Mouse (Mus musculus): ENCODE data around the gene Fam189b.
"Not testable (repeated sequence)": the region's sequence is repeated elsewhere in the genome, so short reads cannot be mapped to it uniquely, and the experiment has no call there.

The Fam189b gene

GRCm38 (mm10) chr3:89206695-89207094, 23.8 kb downstream of the Fam189b start:
- DNase-seq, result no peak

DNA sequence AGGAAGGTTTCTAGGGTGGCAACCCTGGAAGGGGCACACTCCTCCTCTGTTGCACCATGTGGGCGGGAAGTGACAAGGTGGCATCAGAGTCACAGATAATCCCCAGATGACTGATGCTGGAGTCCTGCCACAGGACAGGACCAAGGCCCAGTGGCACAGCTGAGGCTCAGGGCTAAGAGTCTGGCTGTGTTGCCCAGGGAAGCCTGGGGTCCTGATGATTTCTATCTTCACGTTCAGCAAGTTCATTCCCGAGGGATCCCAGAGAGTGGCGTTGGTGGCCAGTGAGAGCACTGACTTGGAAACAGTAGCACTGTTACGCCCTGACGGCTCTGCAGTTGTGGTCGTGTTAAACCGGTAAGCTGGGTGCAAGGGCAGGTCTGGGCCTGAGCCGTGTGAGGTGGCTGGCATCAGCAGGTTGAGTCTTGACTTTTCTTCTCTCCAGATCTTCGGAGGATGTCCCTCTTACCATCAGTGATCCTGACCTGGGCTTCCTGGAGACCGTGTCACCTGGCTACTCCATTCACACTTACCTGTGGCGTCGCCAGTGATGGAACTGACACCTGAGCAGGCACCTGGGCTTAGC, 25.2 kb downstream of the Fam189b start:
- DNase-seq, result no peak

- no peak for DNase-seq
Measured at GRCm38 (mm10) chr3:89208736-89209135, 25.8 kb downstream of the Fam189b start.

DNA sequence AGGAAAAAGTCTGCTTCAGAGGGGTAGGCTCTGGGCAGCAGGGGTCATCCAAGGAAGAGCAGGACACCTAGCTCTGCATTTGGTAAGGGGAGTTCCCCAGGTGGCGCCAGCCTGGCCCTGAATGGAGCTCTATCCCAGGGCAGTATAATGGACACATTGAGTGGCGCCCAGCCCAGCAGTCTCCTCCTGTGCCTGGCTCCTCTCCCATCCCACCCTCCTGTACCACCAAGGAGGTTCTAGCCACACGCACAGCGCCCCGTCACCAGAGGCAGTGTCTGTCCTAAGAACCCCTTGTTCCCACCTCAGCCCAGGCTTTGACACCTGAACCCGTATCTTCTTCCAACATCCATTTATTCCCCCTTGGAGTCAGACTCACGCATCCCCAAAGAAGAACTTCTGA, 26.8 kb downstream of the Fam189b start:
- no peak for DNase-seq

- no peak for DNase-seq
Measured at GRCm38 (mm10) chr3:89210162-89210561, 27.2 kb downstream of the Fam189b start.

DNA sequence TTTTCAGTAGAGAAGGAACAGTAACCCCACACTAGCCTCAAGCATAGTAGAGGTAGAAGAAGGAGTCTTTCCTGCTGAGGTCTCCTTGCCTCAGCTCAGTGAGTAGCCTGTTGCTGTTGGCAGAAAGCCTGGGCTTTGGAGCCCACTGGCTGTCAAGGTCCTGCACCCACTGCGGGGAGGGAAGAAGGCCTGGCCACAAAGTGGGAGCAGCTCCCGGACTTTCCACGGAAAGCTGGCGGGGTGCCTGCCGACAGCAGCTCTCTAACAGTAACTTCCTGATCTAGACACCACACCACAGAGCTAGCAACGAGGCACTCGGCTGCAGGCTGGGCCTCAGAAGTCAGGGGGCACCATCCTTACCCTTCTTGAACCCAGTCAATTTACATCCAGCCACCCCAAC, 27.8 kb downstream of the Fam189b start:
- no peak for DNase-seq

DNA sequence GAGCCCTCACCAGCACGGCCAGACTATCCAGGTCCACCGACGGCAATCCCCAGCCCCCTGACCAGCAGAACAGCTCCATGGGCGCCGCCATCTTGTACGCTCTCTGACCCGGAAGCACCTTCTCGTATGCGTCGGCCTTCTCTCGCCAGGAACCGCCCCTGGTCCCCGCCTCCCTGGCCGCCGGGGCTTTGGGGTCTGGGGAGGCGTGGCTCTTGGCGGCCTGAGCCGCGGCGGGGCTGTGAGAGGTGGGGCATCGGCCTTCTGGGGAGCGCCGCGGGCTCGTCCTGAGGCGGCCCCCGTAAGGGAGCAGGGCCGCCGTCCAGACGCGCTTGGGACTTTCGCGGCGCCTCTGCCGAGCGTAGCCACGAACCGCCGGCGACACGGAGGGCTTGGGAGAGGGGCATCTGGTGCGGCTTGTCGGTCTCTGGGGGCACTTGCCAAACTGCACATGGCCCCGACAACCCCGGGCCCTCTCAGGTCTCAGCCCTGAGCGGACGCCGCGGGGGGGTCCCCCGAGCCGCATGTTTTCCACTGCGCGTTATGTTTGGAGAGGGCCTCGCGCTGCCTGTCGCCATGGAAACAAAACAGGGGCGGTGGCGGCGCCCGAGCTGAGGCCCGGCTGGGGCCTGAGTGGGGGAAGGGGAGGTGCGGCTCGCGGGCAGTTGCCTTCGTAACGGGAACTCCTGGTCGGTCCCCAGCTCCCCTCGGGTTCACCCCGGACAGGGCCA, 31.0 kb downstream of the Fam189b start:
- DNase-seq, result peak; percentile 87

DNA sequence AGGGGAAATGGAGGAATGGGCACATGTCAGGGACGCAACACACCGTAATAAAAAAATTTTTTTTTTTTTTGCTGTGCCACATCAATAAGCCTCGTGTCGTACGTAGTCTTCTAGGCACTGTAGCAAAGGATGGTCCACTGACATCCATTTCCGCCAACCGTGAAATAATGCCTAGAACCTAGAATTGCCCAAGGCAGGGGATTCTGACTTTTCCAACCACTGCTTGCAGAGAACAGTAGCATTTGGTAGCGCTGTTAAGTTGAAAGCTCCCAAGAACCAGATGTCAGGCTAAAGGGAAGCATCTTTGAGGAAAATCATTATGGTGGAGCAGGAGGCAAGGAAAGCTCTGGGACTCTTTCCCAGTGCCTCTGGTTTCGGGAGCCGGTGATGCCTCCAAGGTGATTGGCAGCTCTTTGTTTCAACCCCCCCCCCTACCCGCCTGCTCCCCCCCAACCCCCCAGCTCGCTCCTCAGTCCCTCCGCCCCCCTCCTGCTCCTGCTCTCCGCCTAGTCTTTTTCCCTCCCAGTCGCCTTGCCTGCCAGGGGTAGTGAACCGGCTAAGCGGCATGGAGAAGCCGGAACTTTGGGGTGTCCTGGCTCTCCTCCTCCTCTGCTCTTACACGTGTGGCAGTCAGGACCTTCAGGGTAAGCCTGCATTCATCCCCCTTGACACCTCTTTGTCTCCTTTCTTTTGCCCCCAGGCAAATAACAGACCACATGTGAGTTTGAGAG, 31.9 kb downstream of the Fam189b start, which contains the start of gene Thbs3:
TSS of gene Thbs3 (plus strand) at position 500 of the 731 bp plus-strand sequence.
- no peak for DNase-seq

GRCm38 (mm10) chr3:89215853-89216252, 32.9 kb downstream of the Fam189b start:
- peak; percentile 89 for DNase-seq

DNA sequence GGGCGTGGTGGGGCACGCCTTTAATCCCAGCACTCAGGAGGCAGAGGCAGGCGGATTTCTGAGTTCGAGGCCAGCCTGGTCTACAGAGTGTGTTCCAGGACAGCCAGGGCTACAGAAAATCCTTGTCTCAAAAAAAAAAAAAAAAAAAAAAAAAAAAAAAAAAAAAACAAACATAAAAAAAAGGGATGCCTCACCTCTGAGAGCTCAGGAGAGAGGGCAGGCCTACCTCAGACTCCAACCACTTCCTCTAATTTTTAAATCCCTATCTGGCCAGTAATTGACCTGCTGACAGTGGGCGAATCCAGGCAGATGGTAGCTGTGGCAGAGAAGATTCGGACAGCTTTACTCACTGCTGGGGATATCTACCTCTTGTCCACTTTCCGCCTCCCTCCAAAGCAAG, 33.5 kb downstream of the Fam189b start:
- not testable (repeated sequence) for DNase-seq

- DNase-seq, result no peak
Measured at GRCm38 (mm10) chr3:89218271-89218670, 35.3 kb downstream of the Fam189b start.

DNA sequence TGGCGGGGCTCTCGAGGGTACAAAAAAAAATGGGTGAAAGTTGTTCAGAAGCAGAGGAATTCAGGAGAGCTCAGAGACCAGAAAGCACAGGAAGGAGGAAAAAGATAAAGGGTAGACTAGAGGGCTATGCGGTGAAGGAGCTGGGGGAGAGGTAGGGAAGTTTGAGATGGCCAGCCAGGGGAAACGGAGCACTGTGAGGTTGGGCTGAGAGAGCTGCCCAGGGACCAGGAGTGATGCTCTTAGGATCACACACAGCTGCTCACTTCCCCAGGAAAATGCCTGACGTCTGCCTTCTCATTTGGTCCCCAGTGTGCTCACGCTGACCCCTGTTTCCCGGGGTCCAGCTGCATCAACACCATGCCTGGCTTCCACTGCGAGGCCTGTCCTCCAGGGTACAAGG, 36.6 kb downstream of the Fam189b start:
- no peak for DNase-seq

DNA sequence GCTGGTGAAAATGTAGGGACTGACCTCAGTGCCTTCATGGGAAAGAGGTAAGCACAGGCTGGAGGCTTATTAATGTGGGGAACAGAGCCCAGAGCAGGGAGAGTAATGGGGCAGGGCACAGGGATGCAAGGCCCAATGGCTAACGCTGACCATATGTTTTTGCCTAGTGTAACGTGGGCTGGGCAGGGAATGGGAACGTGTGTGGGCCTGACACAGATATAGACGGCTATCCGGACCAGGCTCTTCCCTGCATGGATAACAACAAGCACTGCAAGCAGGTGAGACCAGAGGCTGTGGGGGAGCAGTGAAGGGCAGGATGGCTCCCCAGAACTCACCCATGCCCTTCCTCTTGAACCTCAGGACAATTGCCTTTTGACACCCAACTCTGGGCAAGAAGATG, 38.2 kb downstream of the Fam189b start:
- DNase-seq, result no peak

- no peak for DNase-seq
Measured at GRCm38 (mm10) chr3:89224796-89225195, 41.9 kb downstream of the Fam189b start.

- DNase-seq, result no peak
Measured at GRCm38 (mm10) chr3:89225321-89225815, 42.4 kb downstream of the Fam189b start.

DNA sequence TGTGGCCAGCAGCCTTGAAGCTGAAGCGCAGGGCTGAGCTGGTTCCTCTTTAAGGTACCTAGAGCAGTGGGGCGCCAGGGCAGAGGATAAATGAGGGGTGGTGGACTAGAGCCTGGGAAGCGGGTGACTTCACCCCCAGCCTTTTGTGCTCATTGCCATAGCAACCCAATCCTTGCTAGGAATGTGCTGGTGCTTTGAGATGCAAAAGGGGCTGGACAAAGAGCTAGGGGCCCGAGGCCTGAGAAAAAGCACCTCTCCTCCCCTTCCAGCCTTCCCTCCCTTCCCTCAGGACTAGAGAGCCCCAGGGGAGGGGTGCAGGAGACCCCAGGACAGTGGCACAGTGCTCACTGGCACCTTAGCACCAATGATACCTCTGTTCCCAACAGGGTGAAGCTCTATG, 43.0 kb downstream of the Fam189b start:
- DNase-seq, result no peak

- DNase-seq, result no peak
Measured at GRCm38 (mm10) chr3:89226361-89226760, 43.4 kb downstream of the Fam189b start.

DNA sequence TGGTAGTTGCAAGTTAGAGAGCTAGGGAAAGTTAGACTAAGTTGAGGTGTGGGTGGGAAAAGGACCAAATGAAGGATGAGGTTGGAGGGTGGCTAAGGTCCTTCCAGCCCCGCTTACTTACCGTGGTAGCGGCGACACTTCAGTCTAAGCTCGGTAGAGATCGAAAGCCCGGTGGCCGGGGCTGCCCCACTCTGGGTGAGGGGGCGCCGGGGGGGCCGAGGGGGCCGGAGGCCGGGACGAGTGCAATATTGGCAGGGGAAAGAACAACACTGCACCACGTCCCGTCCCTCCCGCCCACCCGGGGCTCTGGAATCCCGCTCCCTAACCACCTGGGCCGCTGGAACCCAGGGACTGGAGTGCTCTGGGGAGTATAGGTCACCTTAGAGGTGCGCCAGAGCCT, 44.0 kb downstream of the Fam189b start, which contains the start of gene Mtx1:
TSS of gene Mtx1 (minus strand) at position 189 of the 400 bp plus-strand sequence.
- DNase-seq, result no peak

GRCm38 (mm10) chr3:89227307-89228179, 44.6 kb downstream of the Fam189b start:
- peak; percentile 85 for DNase-seq

- DNase-seq, result peak; percentile 88
Measured at GRCm38 (mm10) chr3:89228180-89228549, 45.2 kb downstream of the Fam189b start.

DNA sequence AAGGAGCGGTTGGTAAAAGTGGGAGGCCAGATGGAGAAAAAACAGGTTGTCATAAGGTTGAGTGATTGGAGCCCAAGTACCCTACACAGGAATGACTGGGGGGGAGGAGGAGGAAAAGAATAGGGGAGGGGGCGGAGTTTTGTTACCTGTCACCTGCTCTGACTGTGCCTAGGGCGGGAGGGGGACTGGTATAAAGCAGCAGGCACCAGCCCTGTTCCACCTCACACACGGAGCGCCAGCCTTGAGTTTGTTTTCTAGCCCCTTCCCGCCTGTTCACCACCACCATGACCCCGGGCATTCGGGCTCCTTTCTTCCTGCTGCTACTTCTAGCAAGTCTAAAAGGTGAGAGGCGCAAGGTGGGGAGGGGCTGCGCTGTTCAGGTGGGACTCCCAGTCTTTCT, 45.9 kb downstream of the Fam189b start, which contains the start of gene Muc1:
TSS of gene Muc1 (plus strand) at position 222 of the 400 bp plus-strand sequence.
- DNase-seq, result no peak

DNA sequence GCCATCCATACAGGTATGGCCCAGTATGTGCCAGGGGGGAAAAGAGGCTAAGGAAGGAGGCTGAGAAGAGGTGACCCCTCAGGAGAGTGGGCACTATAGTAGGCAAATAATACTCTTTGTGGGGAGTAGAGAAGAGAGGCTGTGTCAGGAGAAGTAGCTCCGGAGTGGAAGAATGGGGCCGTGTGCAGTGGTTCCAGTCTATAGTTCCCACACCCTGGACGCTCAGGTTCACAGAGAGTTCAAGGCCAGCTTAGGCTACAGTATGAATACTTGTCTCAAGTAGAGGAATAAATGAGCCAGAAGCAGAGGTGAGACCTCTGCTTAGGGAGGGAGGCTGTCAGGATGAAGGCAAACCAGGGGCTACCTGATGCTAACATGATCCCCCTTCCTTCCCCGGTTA, 46.3 kb downstream of the Fam189b start:
- no peak for DNase-seq

GRCm38 (mm10) chr3:89230561-89230960, 47.6 kb downstream of the Fam189b start:
- DNase-seq, result no peak

All from right cerebral cortex, postnatal 4 days (tissue).